Mouse (Mus musculus) lung, embryonic 14.5 days (tissue): ENCODE results near the gene Acy3. TPM values are rescaled to one million over a fixed set of nuclear protein-coding genes. Genes with fewer than 3 reads are reported as not detected.

Experiments
- ATAC-seq: fragments of 200-750 bp; cut with Nextera tagmentation; 2 replicates; pipeline ENCODE4 v1.8.0; 2017; ENCODE audit warnings: mild to moderate bottlenecking, moderate TSS enrichment, moderate library complexity; ENCODE audit not compliant: insufficient read depth
- DNase-seq: peaks from one replicate; pipeline ENCODE4 v3.0.0-alpha.2; 2015
- H3K27ac ChIP-seq: fragments of 300-500 bp; sonication (generic); 2 replicates; pipeline ENCODE4 v1.5.1; 2014; ENCODE audit warnings: low read depth, mild to moderate bottlenecking, moderate library complexity
- H3K27me3 ChIP-seq: fragments of 300-500 bp; sonication (generic); 2 replicates; pipeline ENCODE4 v1.6.1; 2014; ENCODE audit warnings: low read length, control low read depth; ENCODE audit not compliant: insufficient read depth
- H3K36me3 ChIP-seq: fragments of 300-500 bp; sonication (generic); 2 replicates; pipeline ENCODE4 v1.6.1; 2014; ENCODE audit warnings: control low read depth; ENCODE audit not compliant: insufficient read depth
- H3K4me1 ChIP-seq: fragments of 300-500 bp; sonication (generic); 2 replicates; pipeline ENCODE4 v1.6.1; 2014; ENCODE audit warnings: antibody characterized with exemption, control low read depth; ENCODE audit not compliant: insufficient read depth
- H3K4me2 ChIP-seq: fragments of 300-500 bp; sonication (generic); 2 replicates; pipeline ENCODE4 v1.6.1; 2014; ENCODE audit warnings: mild to moderate bottlenecking
- H3K4me3 ChIP-seq: fragments of 300-500 bp; sonication (generic); 2 replicates; pipeline ENCODE4 v1.5.1; 2014; ENCODE audit warnings: low read depth, low read length
- H3K9ac ChIP-seq: fragments of 300-500 bp; sonication (generic); 2 replicates; pipeline ENCODE4 v1.6.1; 2014
- H3K9me3 ChIP-seq: fragments of 300-500 bp; sonication (generic); 2 replicates; pipeline ENCODE4 v1.6.1; 2016; ENCODE audit warnings: low read depth, low read length, control low read depth
- CTCF ChIP-seq: IDR thresholded peaks from 2 replicates; pipeline ENCODE4 v1.5.1; 2016; ENCODE audit warnings: antibody characterized with exemption, low read depth
- WGBS: fragments of 180-500 bp; shearing (Covaris S2); extraction: QIAGEN DNeasy Blood & Tissue Kit; methylation state at CpG from one replicate; pipeline ENCODE4 v1.1.7; 2014; 5-methylcytosine and 5-hydroxymethylcytosine counted together
- polyA plus RNA-seq: library from polyadenylated mRNA; unstranded; fragments of >200 nt; fragmentation: Nextera tagmentation; extraction: Ambion mirVana; gene quantifications from 2 replicates; pipeline ENCODE4 v1.2.1, GENCODE M21; 2014

Acy3 gene
- polyA plus RNA-seq, 1 experiment from 2014 or later, result 7.2 TPM

GRCm38 (mm10) chr19:3990804-3991203 lies 4.4 kb downstream of the Acy3 start:
- Histone ChIP-seq H3K27me3 (no peaks in the 10 kb centered on the region), H3K4me3 (no peak overlapping the region), H3K36me3 (no peaks in the 10 kb centered on the region), H3K9me3 (no peaks in the 10 kb centered on the region), H3K4me1 (0 out of 2 replicates have a peak, but pooled peaks cover 5% of the 10 kb centered on the region), H3K27ac (no peak overlapping the region), H3K9ac (no peak overlapping the region), H3K4me2 (no peak overlapping the region)
- TF ChIP-seq CTCF, result no peak
- ATAC-seq (no peak), DNase-seq (no peak)
- WGBS, result 23% methylated on average over 6 of the region's 6 CpGs

GRCm38 (mm10) chr19:3991562-3991961 lies 5.2 kb downstream of the Acy3 start:
- Histone ChIP-seq H3K9ac (no peak overlapping the region), H3K27me3 (no peaks in the 10 kb centered on the region), H3K9me3 (no peaks in the 10 kb centered on the region), H3K36me3 (no peaks in the 10 kb centered on the region), H3K4me2 (no peak overlapping the region), H3K4me3 (no peak overlapping the region), H3K4me1 (0 out of 2 replicates have a peak, but pooled peaks cover 4% of the 10 kb centered on the region), H3K27ac (no peak overlapping the region)
- ATAC-seq, result no peak
- 94% methylated on average over 3 of the region's 3 CpGs for WGBS
- TF ChIP-seq CTCF, result no peak
- DNase-seq, result no peak

- TF ChIP-seq CTCF, result no peak
- H3K4me2 ChIP-seq, result no peak overlapping the region
- WGBS, result 82% methylated on average over 3 of the region's 3 CpGs
- no peaks in the 10 kb centered on the region for H3K36me3 ChIP-seq
- ATAC-seq, result no peak
- no peak overlapping the region for H3K4me3 ChIP-seq
- DNase-seq, result no peak
- no peaks in the 10 kb centered on the region for H3K9me3 ChIP-seq
- H3K9ac ChIP-seq, result no peak overlapping the region
- no peak overlapping the region for H3K27ac ChIP-seq
- H3K27me3 ChIP-seq, result no peaks in the 10 kb centered on the region
- H3K4me1 ChIP-seq, result 0 out of 2 replicates have a peak, but pooled peaks cover under 1% of the 10 kb centered on the region
These were observed 5.6 kb downstream of the Acy3 start for GRCm38 (mm10) chr19:3991966-3992365.

- Histone ChIP-seq H3K4me2 (no peak within 1 kb of the TSS), H3K4me3 (no peak within 1 kb of the TSS), H3K9me3 (no peaks in the 10 kb centered on the region), H3K36me3 (no peaks in the 10 kb centered on the region), H3K9ac (no peak within 1 kb of the TSS; the same call in 1 of the 2 replicates), H3K27ac (no peak within 1 kb of the TSS), H3K4me1 (no peaks in the 10 kb centered on the region), H3K27me3 (no peaks in the 10 kb centered on the region)
- DNase-seq (no peak), ATAC-seq (no peak)
- 50% methylated on average over 5 of the region's 5 CpGs for WGBS
- no peak for TF ChIP-seq CTCF
These were observed 6.0 kb downstream of the Acy3 start, which contains the start of gene Tbx10 for GRCm38 (mm10) chr19:3992416-3992815. Gene Tbx10 (plus strand): TSS chr19:3992752.

- H3K4me2 ChIP-seq, result no peak overlapping the region
- no peaks in the 10 kb centered on the region for H3K9me3 ChIP-seq
These were observed 8.6 kb downstream of the Acy3 start for GRCm38 (mm10) chr19:3994932-3995331.

GRCm38 (mm10) chr19:3995505-3995904 lies 9.1 kb downstream of the Acy3 start:
- 0 out of 2 replicates have a peak overlapping the region, but pooled peaks have one; percentile 18 for H3K27ac ChIP-seq
- H3K4me1 ChIP-seq, result no peaks in the 10 kb centered on the region
- no peaks in the 10 kb centered on the region for H3K27me3 ChIP-seq
- no peaks in the 10 kb centered on the region for H3K9me3 ChIP-seq
- no peak overlapping the region for H3K4me3 ChIP-seq
- peak; percentile 11 for DNase-seq
- TF ChIP-seq CTCF, result no peak
- no peak overlapping the region for H3K4me2 ChIP-seq
- H3K9ac ChIP-seq, result no peak overlapping the region
- H3K36me3 ChIP-seq, result no peaks in the 10 kb centered on the region
- no peak for ATAC-seq
- 54% methylated on average over 3 of the region's 3 CpGs for whole genome bisulfite sequencing

More at GRCm38 (mm10) chr19:3994932-3995331, 8.6 kb downstream of the Acy3 start:
- DNase-seq (no peak), ATAC-seq (no peak)
- Histone ChIP-seq H3K27me3 (no peaks in the 10 kb centered on the region), H3K27ac (no peak overlapping the region), H3K4me3 (no peak overlapping the region), H3K4me1 (no peaks in the 10 kb centered on the region), H3K36me3 (no peaks in the 10 kb centered on the region), H3K9ac (no peak overlapping the region)
- 34% methylated on average over 6 of the region's 6 CpGs for WGBS
- no peak for TF ChIP-seq CTCF

GRCm38 (mm10) chr19:3996106-3996505 lies 9.7 kb downstream of the Acy3 start:
- Histone ChIP-seq H3K27me3 (no peaks in the 10 kb centered on the region), H3K4me3 (no peak overlapping the region), H3K36me3 (no peaks in the 10 kb centered on the region), H3K9ac (no peak overlapping the region), H3K9me3 (no peaks in the 10 kb centered on the region), H3K4me1 (peaks cover 2% of the 10 kb centered on the region; the same call in 1 of the 2 replicates), H3K27ac (0 out of 2 replicates have a peak overlapping the region, but pooled peaks have one; percentile 18), H3K4me2 (no peak overlapping the region)
- ATAC-seq, result no peak
- no peak for DNase-seq
- 53% methylated on average over 7 of the region's 7 CpGs for WGBS
- no peak for TF ChIP-seq CTCF
